Mouse (Mus musculus) CH12.LX (cell line): Measurements from ENCODE around the gene Mamdc4.

Experiments
- CTCF ChIP-seq, 2 experiments: IDR thresholded peaks in 1 of 2; conservative IDR thresholded peaks in 1 of 2; 2 replicates each; pipeline ENCODE4 v1.5.1; 2011 to 2012; ENCODE audit warnings: low read depth in 2 of 2, low read length in 2 of 2, improper control_type of control experiment in 1 of 2, inconsistent platforms in 1 of 2, mild to moderate bottlenecking in 1 of 2, moderate library complexity in 1 of 2
- EP300 ChIP-seq: IDR thresholded peaks from 2 replicates; pipeline ENCODE4 v1.6.1; 2011; ENCODE audit warnings: low read length, improper control_type of control experiment
- HCFC1 ChIP-seq: IDR thresholded peaks from 2 replicates; pipeline ENCODE4 v1.6.1; 2012; ENCODE audit warnings: low read depth, mild to moderate bottlenecking, inconsistent platforms, low read length, improper control_type of control experiment
- JUN ChIP-seq: IDR thresholded peaks from 2 replicates; pipeline ENCODE4 v1.6.1; 2011; ENCODE audit warnings: low read depth, mild to moderate bottlenecking, low read length, improper control_type of control experiment, moderate library complexity; ENCODE audit not compliant: insufficient read depth
- MAFK ChIP-seq: IDR thresholded peaks from 2 replicates; pipeline ENCODE4 v1.6.1; 2011; ENCODE audit warnings: low read length, improper control_type of control experiment; ENCODE audit not compliant: insufficient replicate concordance
- NELFE ChIP-seq: IDR thresholded peaks from 2 replicates; pipeline ENCODE4 v1.6.1; 2011; ENCODE audit warnings: low read depth, low read length, improper control_type of control experiment
- POLR2A ChIP-seq: IDR thresholded peaks from 2 replicates; pipeline ENCODE4 v1.6.1; 2011; ENCODE audit warnings: low read depth, mild to moderate bottlenecking, improper control_type of control experiment, low read length
- RAD21 ChIP-seq: IDR thresholded peaks from 2 replicates; pipeline ENCODE4 v1.6.1; 2011; ENCODE audit warnings: low read depth, mild to moderate bottlenecking, low read length, improper control_type of control experiment, moderate library complexity
- RCOR1 ChIP-seq: conservative IDR thresholded peaks from 2 replicates; pipeline ENCODE4 v1.6.1; 2012; ENCODE audit warnings: low read depth, mild to moderate bottlenecking, inconsistent platforms, low read length, improper control_type of control experiment
- SIN3A ChIP-seq: IDR thresholded peaks from 2 replicates; pipeline ENCODE4 v1.6.1; 2012; ENCODE audit warnings: low read length, improper control_type of control experiment, inconsistent platforms
- SMC3 ChIP-seq: IDR thresholded peaks from 2 replicates; pipeline ENCODE4 v1.6.1; 2011; ENCODE audit warnings: low read depth, low read length, improper control_type of control experiment
- USF1 ChIP-seq: IDR thresholded peaks from 2 replicates; pipeline ENCODE4 v1.6.1; 2014; ENCODE audit warnings: low read depth, mild to moderate bottlenecking, inconsistent platforms, low read length, improper control_type of control experiment
- ZC3H11A ChIP-seq: IDR thresholded peaks from 2 replicates; pipeline ENCODE4 v1.6.1; 2012; ENCODE audit warnings: low read depth, mild to moderate bottlenecking, inconsistent platforms, low read length, improper control_type of control experiment
- ZKSCAN1 ChIP-seq: IDR thresholded peaks from 2 replicates; pipeline ENCODE4 v1.6.1; 2012; ENCODE audit warnings: low read depth, inconsistent platforms, low read length, improper control_type of control experiment, borderline replicate concordance

- TF ChIP-seq CTCF (conservative IDR thresholded peaks at IDR 0.05 in 1 of 2, IDR thresholded peaks at IDR 0.05 in 1 of 2; ENCODE audit: low read depth in 2 of 2, low read length in 2 of 2) (no peak), POLR2A (no peak), SIN3A (no peak), NELFE (no peak), JUN (no peak), ZKSCAN1 (no peak), HCFC1 (no peak), ZC3H11A (no peak), RAD21 (no peak), RCOR1 (no peak), SMC3 (no peak), MAFK (no peak), USF1 (no peak), EP300 (no peak)
These were observed 41.8 kb upstream of the Mamdc4 start for GRCm38 (mm10) chr2:25616398-25616797.
